ENCODE assay signal across 16 mouse cellular contexts in genomic region chr12:44524621-44525565, GRCm38 (mm10).
A peak's percentile ranks its signal among the peaks of the same experiment; 100 is the strongest.
DNase-seq lines count a peak whose midpoint lies in the region; ATAC-seq and TF ChIP-seq lines count a peak whose summit lies in the region.
"Had no signal": no experiment of that assay in that cellular context is flagged by ENCODE, and none has a peak within 500 bp of the region (broad histone marks: within the 10 kb centered on the region; RNA-seq: fewer than 3 reads in every experiment).

No protein-coding gene starts in this region.

- H3K9ac ChIP-seq in embryonic facial prominence, embryonic 14.5 days (ENCODE audit: low read depth, low read length) = no peak overlapping the region
- no peak overlapping the region for H3K9ac ChIP-seq in kidney, embryonic 14.5 days (ENCODE audit: low read depth, low read length)
- H3K9ac ChIP-seq: heart, embryonic 13.5 days; midbrain, embryonic 15.5 days had no signal

- TF ChIP-seq POLR2A in embryonic fibroblast, embryonic 13.5 days (IDR thresholded peaks at IDR 0.05; ENCODE audit: low read depth, low read length) = no peak

- H3K27me3 ChIP-seq in embryonic facial prominence, embryonic 14.5 days (replicated peaks; ENCODE audit: control insufficient read depth, insufficient read depth, low read length) = no peaks in the 10 kb centered on the region
- H3K27me3 ChIP-seq in embryonic facial prominence, embryonic 10.5 days (replicated peaks; ENCODE audit: low read depth, poor library complexity, severe bottlenecking) = no peaks in the 10 kb centered on the region
- H3K27me3 ChIP-seq in kidney, embryonic 14.5 days (ENCODE audit: control insufficient read depth, insufficient read depth, low read length) = no peaks in the 10 kb centered on the region
- H3K27me3 ChIP-seq: heart, embryonic 13.5 days; midbrain, embryonic 15.5 days had no signal

- WGBS in embryonic facial prominence, embryonic 14.5 days = 67% methylated on average over 8 of the region's 8 CpGs
- WGBS in embryonic facial prominence, embryonic 10.5 days = 85% methylated on average over 8 of the region's 8 CpGs
- WGBS in kidney, embryonic 14.5 days = 80% methylated on average over 8 of the region's 8 CpGs

- DNase-seq in embryonic facial prominence, embryonic 14.5 days (ENCODE audit: low spot score) = peak; percentile 45
- DNase-seq in embryonic facial prominence, embryonic 10.5 days (ENCODE audit: low spot score) = no peak
- peak; percentile 10 to 16 for DNase-seq in kidney, postnatal 36 days
- DNase-seq in NIH3T3 (ENCODE audit: low read depth) = peak; percentile 19
- no peak for DNase-seq in layer of hippocampus, adult 11-12 months (ENCODE audit: low spot score)
- DNase-seq in heart, adult 18-20 months = no peak
- DNase-seq: gastrocnemius, postnatal 36 days; heart, postnatal 4 days; layer of hippocampus, adult 9-11 months; lung, adult 2 months; right cerebral cortex, postnatal 14 days had no signal

- ATAC-seq in embryonic facial prominence, embryonic 14.5 days (ENCODE audit: low read depth) = no peak; the same call in 1 of the 2 replicates
- no peak for ATAC-seq in kidney, embryonic 14.5 days (ENCODE audit: low FRiP score, low TSS enrichment)
- ATAC-seq: midbrain, embryonic 15.5 days had no signal

- no peak overlapping the region for H3K4me3 ChIP-seq in embryonic facial prominence, embryonic 14.5 days (ENCODE audit: low read depth, low read length)
- H3K4me3 ChIP-seq in embryonic facial prominence, embryonic 10.5 days = no peak overlapping the region
- H3K4me3 ChIP-seq in kidney, embryonic 14.5 days (ENCODE audit: low read length) = no peak overlapping the region
- no peak overlapping the region for H3K4me3 ChIP-seq in embryonic fibroblast, embryonic 13.5 days (ENCODE audit: insufficient read depth, low read length)
- H3K4me3 ChIP-seq: heart, embryonic 13.5 days; midbrain, embryonic 15.5 days had no signal

- no peaks in the 10 kb centered on the region for H3K36me3 ChIP-seq in embryonic facial prominence, embryonic 14.5 days (ENCODE audit: control insufficient read depth, insufficient read depth, low read length)
- H3K36me3 ChIP-seq in embryonic facial prominence, embryonic 10.5 days (replicated peaks) = no peaks in the 10 kb centered on the region
- no peaks in the 10 kb centered on the region for H3K36me3 ChIP-seq in kidney, embryonic 14.5 days (ENCODE audit: control insufficient read depth, insufficient read depth, low read length)
- H3K36me3 ChIP-seq: G1E; heart, embryonic 13.5 days; midbrain, embryonic 15.5 days had no signal

- no peaks in the 10 kb centered on the region for H3K9me3 ChIP-seq in embryonic facial prominence, embryonic 14.5 days (ENCODE audit: control insufficient read depth, low read length)
- no peaks in the 10 kb centered on the region for H3K9me3 ChIP-seq in embryonic facial prominence, embryonic 10.5 days
- no peaks in the 10 kb centered on the region for H3K9me3 ChIP-seq in kidney, embryonic 14.5 days (ENCODE audit: control insufficient read depth, low read length)
- H3K9me3 ChIP-seq: G1E; heart, embryonic 13.5 days; midbrain, embryonic 15.5 days had no signal

- TF ChIP-seq CTCF in embryonic fibroblast, embryonic 13.5 days (IDR thresholded peaks at IDR 0.05; ENCODE audit: borderline replicate concordance, insufficient read depth, low read length) = no peak

- H3K4me2 ChIP-seq in embryonic facial prominence, embryonic 14.5 days (ENCODE audit: low read depth, low read length) = no peak overlapping the region
- H3K4me2 ChIP-seq in kidney, embryonic 14.5 days (replicated peaks; ENCODE audit: low read depth, low read length) = no peak overlapping the region
- H3K4me2 ChIP-seq: heart, embryonic 13.5 days; midbrain, embryonic 15.5 days had no signal

- no peak overlapping the region for H3K27ac ChIP-seq in embryonic facial prominence, embryonic 14.5 days (replicated peaks; ENCODE audit: low read depth, low read length)
- no peak overlapping the region for H3K27ac ChIP-seq in embryonic facial prominence, embryonic 10.5 days (replicated peaks)
- no peak overlapping the region for H3K27ac ChIP-seq in kidney, embryonic 14.5 days (ENCODE audit: low read depth, low read length)
- peak overlapping the region; percentile 76 for H3K27ac ChIP-seq in embryonic fibroblast, embryonic 13.5 days (ENCODE audit: insufficient read depth, low read length)
- H3K27ac ChIP-seq: heart, embryonic 13.5 days; midbrain, embryonic 15.5 days had no signal

- H3K4me1 ChIP-seq in embryonic facial prominence, embryonic 14.5 days (ENCODE audit: control insufficient read depth, insufficient read depth, low read length) = no peaks in the 10 kb centered on the region
- no peaks in the 10 kb centered on the region; the same call in 1 of the 2 replicates for H3K4me1 ChIP-seq in embryonic facial prominence, embryonic 10.5 days
- H3K4me1 ChIP-seq in kidney, embryonic 14.5 days (ENCODE audit: control insufficient read depth, insufficient read depth, low read length) = no peaks in the 10 kb centered on the region
- peaks cover 13% of the 10 kb centered on the region for H3K4me1 ChIP-seq in embryonic fibroblast, embryonic 13.5 days (ENCODE audit: control insufficient read depth, insufficient read depth, low read length)
- H3K4me1 ChIP-seq: heart, embryonic 13.5 days had no signal

Comparison
In these comparisons a context has a peak if more than half of its experiments do, and no peak if none do; other contexts are left out.
1. DNase-seq: peak in embryonic facial prominence, embryonic 14.5 days (single experiment), kidney, postnatal 36 days (2 of 2) and NIH3T3 (single experiment); none in embryonic facial prominence, embryonic 10.5 days (single experiment), layer of hippocampus, adult 11-12 months (single experiment) and heart, adult 18-20 months (0 of 2).